22 mouse cellular contexts compared by ENCODE assay signal in the genomic region with DNA sequence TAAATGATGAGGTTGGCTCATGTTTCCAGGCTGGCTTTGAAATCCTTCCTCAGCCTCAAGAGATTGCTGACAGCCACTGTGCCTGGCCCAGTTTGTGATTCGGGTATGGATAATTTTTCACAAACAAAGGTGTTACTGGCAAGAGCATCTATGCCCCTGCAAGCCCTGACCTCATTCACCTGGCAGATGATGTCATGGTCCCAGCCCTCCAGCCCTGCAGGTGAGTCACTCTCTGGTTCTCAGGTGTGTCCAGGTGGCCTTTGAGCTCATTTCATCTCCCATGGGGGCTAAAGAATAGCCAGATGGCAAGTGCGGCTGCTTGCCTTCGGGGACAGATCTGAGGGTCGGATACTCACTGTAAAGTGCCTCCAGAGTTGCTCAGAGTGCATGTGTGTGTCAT.
"Had no signal": no experiment of that assay in that cellular context is flagged by ENCODE, and none has a peak within 500 bp of the region (broad histone marks: within the 10 kb centered on the region; RNA-seq: fewer than 3 reads in every experiment).

No protein-coding gene starts in this region.

- H3K4me3 ChIP-seq: limb, embryonic 12.5 days; limb, embryonic 15.5 days; midbrain, embryonic 12.5 days; midbrain, embryonic 15.5 days; neural tube, embryonic 12.5 days; neural tube, embryonic 15.5 days; stomach, embryonic 15.5 days had no signal

- DNase-seq: kidney, adult 9 months; kidney, postnatal 14 days; kidney, postnatal 4 days; left cerebral cortex, postnatal 4 days; liver, postnatal 0 days; lung, embryonic 14.5 days; right cerebral cortex, adult 18-20 months; right cerebral cortex, postnatal 25 days; spleen, adult 18-20 months; thymus, adult 18-20 months; thymus, postnatal 36 days had no signal

- H3K27ac ChIP-seq: limb, embryonic 12.5 days; limb, embryonic 15.5 days; liver, embryonic 14.5 days; macrophage; midbrain, embryonic 12.5 days; midbrain, embryonic 15.5 days; neural tube, embryonic 12.5 days; neural tube, embryonic 15.5 days; stomach, embryonic 15.5 days had no signal

- H3K4me1 ChIP-seq: midbrain, embryonic 12.5 days; neural tube, embryonic 12.5 days; neural tube, embryonic 15.5 days had no signal

- ATAC-seq: liver, postnatal 0 days; lung, postnatal 0 days; midbrain, embryonic 15.5 days had no signal

- H3K9me3 ChIP-seq: limb, embryonic 12.5 days; limb, embryonic 15.5 days; midbrain, embryonic 12.5 days; midbrain, embryonic 15.5 days; neural tube, embryonic 12.5 days; neural tube, embryonic 15.5 days; stomach, embryonic 15.5 days had no signal

- H3K27me3 ChIP-seq: limb, embryonic 12.5 days; limb, embryonic 15.5 days; midbrain, embryonic 12.5 days; midbrain, embryonic 15.5 days; neural tube, embryonic 12.5 days; neural tube, embryonic 15.5 days; stomach, embryonic 15.5 days had no signal

- H3K9ac ChIP-seq: limb, embryonic 12.5 days; limb, embryonic 15.5 days; liver, embryonic 14.5 days; liver, postnatal 0 days; lung, embryonic 14.5 days; midbrain, embryonic 12.5 days; midbrain, embryonic 15.5 days; neural tube, embryonic 12.5 days; neural tube, embryonic 15.5 days; stomach, embryonic 15.5 days had no signal

- H3K36me3 ChIP-seq: midbrain, embryonic 12.5 days; midbrain, embryonic 15.5 days; neural tube, embryonic 12.5 days; neural tube, embryonic 15.5 days; stomach, embryonic 15.5 days had no signal

- H3K4me2 ChIP-seq: limb, embryonic 12.5 days; limb, embryonic 15.5 days; liver, embryonic 11.5 days; lung, embryonic 14.5 days; midbrain, embryonic 12.5 days; midbrain, embryonic 15.5 days; neural tube, embryonic 12.5 days; neural tube, embryonic 15.5 days; stomach, embryonic 15.5 days had no signal
